Mouse (Mus musculus) limb, embryonic 12.5 days (tissue): ENCODE results near the gene Ugt1a6b. TPM values are rescaled to one million over a fixed set of nuclear protein-coding genes. Genes with fewer than 3 reads are reported as not detected.

Experiments used
- ATAC-seq: fragments of 200-750 bp; cut with Nextera tagmentation; 2 replicates; pipeline ENCODE4 v1.8.0; 2017; ENCODE audit warnings: low read depth, moderate TSS enrichment; ENCODE audit not compliant: insufficient number of reproducible peaks, insufficient read depth, low FRiP score, low TSS enrichment
- H3K27ac ChIP-seq: fragments of 300-500 bp; sonication (generic); 2 replicates; pipeline ENCODE4 v1.5.1; 2016; ENCODE audit warnings: mild to moderate bottlenecking, moderate library complexity
- H3K27me3 ChIP-seq: fragments of 300-500 bp; sonication (generic); 2 replicates; pipeline ENCODE4 v1.6.1; 2016; ENCODE audit warnings: mild to moderate bottlenecking, moderate library complexity
- H3K36me3 ChIP-seq: fragments of 300-500 bp; sonication (generic); 2 replicates; pipeline ENCODE4 v1.6.1; 2016; ENCODE audit warnings: mild to moderate bottlenecking, moderate library complexity
- H3K4me1 ChIP-seq: fragments of 300-500 bp; sonication (generic); replicated peaks from 2 replicates; pipeline ENCODE4 v1.6.1; 2016
- H3K4me2 ChIP-seq: fragments of 300-500 bp; sonication (generic); 2 replicates; pipeline ENCODE4 v1.6.1; 2016; ENCODE audit warnings: mild to moderate bottlenecking, moderate library complexity
- H3K4me3 ChIP-seq: fragments of 300-500 bp; sonication (generic); replicated peaks from 2 replicates; pipeline ENCODE4 v1.5.1; 2016; ENCODE audit warnings: mild to moderate bottlenecking
- H3K9ac ChIP-seq: fragments of 300-500 bp; sonication (generic); replicated peaks from 2 replicates; pipeline ENCODE4 v1.6.1; 2016; ENCODE audit warnings: mild to moderate bottlenecking, moderate library complexity
- H3K9me3 ChIP-seq: fragments of 300-500 bp; sonication (generic); 2 replicates; pipeline ENCODE4 v1.6.1; 2016; ENCODE audit warnings: mild to moderate bottlenecking, moderate library complexity
- WGBS: fragments of 180-500 bp; shearing (Covaris S2); methylation state at CpG from one replicate; pipeline ENCODE4 v1.1.7; 2016; 5-methylcytosine and 5-hydroxymethylcytosine counted together
- polyA plus RNA-seq: library from polyadenylated mRNA; unstranded; fragments of >200 nt; fragmentation: Nextera tagmentation; extraction: Ambion mirVana; gene quantifications from 2 replicates; pipeline ENCODE4 v1.2.1, GENCODE M21; 2016

Ugt1a6b gene
- polyA plus RNA-seq, 1 experiment from 2014 or later = not detected

- ATAC-seq = no peak
- Histone ChIP-seq H3K4me2 (no peak overlapping the region), H3K9me3 (peaks cover 97% of the 10 kb centered on the region), H3K9ac (no peak overlapping the region), H3K27ac (no peak overlapping the region), H3K27me3 (no peaks in the 10 kb centered on the region), H3K4me3 (no peak overlapping the region), H3K4me1 (no peaks in the 10 kb centered on the region), H3K36me3 (no peaks in the 10 kb centered on the region)
- 63% methylated on average over 4 of the region's 4 CpGs for WGBS
Measured at GRCm38 (mm10) chr1:88234248-88234610, 131.2 kb downstream of the Ugt1a6b start.

DNA sequence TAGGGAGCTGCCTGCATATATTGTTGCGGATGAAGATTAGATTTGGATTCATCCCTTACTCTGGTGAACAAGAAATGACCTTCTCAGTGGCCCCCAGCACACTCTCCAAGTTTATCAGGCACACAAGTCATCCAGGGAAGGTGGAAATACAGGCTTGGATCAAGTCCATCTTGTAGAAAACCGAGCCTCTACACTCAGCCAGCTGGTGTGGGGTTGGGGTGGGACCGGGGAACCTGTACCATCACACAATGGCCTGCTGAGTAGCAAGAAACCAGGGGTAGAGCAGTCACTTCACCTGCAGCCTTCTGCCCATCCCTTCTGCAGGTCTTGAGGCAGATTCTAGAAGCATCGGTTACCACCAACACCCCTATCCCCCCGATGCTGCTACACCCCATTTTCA, 131.6 kb downstream of the Ugt1a6b start:
- WGBS = 47% methylated on average over 5 of the region's 5 CpGs
- Histone ChIP-seq H3K4me1 (no peaks in the 10 kb centered on the region), H3K4me3 (no peak overlapping the region), H3K9ac (no peak overlapping the region), H3K4me2 (no peak overlapping the region), H3K27ac (no peak overlapping the region), H3K27me3 (no peaks in the 10 kb centered on the region), H3K36me3 (no peaks in the 10 kb centered on the region), H3K9me3 (peaks cover 97% of the 10 kb centered on the region)
- no peak for ATAC-seq

GRCm38 (mm10) chr1:88235046-88235893, 132.2 kb downstream of the Ugt1a6b start:
- H3K4me3 ChIP-seq = no peak overlapping the region
- H3K4me2 ChIP-seq = no peak overlapping the region
- H3K9me3 ChIP-seq = peaks cover 97% of the 10 kb centered on the region
- H3K9ac ChIP-seq = no peak overlapping the region
- no peaks in the 10 kb centered on the region for H3K4me1 ChIP-seq
- no peaks in the 10 kb centered on the region for H3K36me3 ChIP-seq
- H3K27me3 ChIP-seq = no peaks in the 10 kb centered on the region
- peak; percentile 12; the same call in 1 of the 2 replicates for ATAC-seq
- H3K27ac ChIP-seq = no peak overlapping the region
- 64% methylated on average over 11 of the region's 11 CpGs for WGBS

DNA sequence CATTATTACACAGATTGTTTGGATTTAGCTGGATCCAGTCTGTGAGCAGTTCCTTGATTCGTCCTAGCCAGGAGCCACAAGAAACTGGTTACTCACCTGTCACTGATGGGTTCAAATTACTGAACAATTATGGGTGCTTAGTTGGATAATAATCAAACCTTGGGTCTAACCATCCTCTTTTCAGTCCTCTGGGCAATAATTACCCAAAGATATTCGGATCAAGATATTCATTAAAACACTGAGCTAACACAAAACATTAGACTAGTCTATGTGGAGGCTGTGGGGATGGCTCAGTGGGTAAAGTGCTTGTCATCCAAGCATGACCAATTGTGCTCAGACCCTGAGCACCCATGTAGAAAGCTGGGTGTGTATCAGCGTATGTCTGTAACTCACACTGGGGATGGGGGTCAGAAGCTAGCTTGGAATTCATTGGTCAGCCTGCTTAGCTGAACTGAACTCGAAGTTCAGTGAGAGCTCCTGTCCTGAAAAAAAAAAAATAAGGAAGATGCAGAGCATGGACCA, 132.9 kb downstream of the Ugt1a6b start:
- Histone ChIP-seq H3K4me3 (no peak overlapping the region), H3K36me3 (no peaks in the 10 kb centered on the region), H3K27ac (no peak overlapping the region), H3K4me2 (no peak overlapping the region), H3K9ac (no peak overlapping the region), H3K4me1 (no peaks in the 10 kb centered on the region), H3K9me3 (peaks cover 97% of the 10 kb centered on the region), H3K27me3 (no peaks in the 10 kb centered on the region)
- ATAC-seq = no peak
- 66% methylated on average over 4 of the region's 4 CpGs for WGBS

GRCm38 (mm10) chr1:88237311-88237710, 134.3 kb downstream of the Ugt1a6b start:
- Histone ChIP-seq H3K4me1 (no peaks in the 10 kb centered on the region), H3K27me3 (no peaks in the 10 kb centered on the region), H3K4me3 (no peak overlapping the region), H3K4me2 (no peak overlapping the region), H3K9me3 (peaks cover 92% of the 10 kb centered on the region), H3K9ac (no peak overlapping the region), H3K36me3 (no peaks in the 10 kb centered on the region), H3K27ac (no peak overlapping the region)
- no peak for ATAC-seq
- 74% methylated on average over 5 of the region's 5 CpGs for WGBS

- ATAC-seq = no peak
Measured at GRCm38 (mm10) chr1:88238771-88239170, 135.7 kb downstream of the Ugt1a6b start.

GRCm38 (mm10) chr1:88240072-88240471, 137.0 kb downstream of the Ugt1a6b start:
- Histone ChIP-seq H3K9ac (no peak overlapping the region), H3K27ac (no peak overlapping the region), H3K9me3 (peaks cover 91% of the 10 kb centered on the region), H3K4me3 (no peak overlapping the region), H3K36me3 (no peaks in the 10 kb centered on the region), H3K27me3 (no peaks in the 10 kb centered on the region), H3K4me1 (no peaks in the 10 kb centered on the region), H3K4me2 (no peak overlapping the region)
- no peak for ATAC-seq
- 76% methylated on average over 5 of the region's 5 CpGs for WGBS

More at GRCm38 (mm10) chr1:88238771-88239170, 135.7 kb downstream of the Ugt1a6b start:
- H3K4me1 ChIP-seq = no peaks in the 10 kb centered on the region
- peaks cover 91% of the 10 kb centered on the region for H3K9me3 ChIP-seq
- no peak overlapping the region for H3K9ac ChIP-seq
- WGBS = 76% methylated on average over 6 of the region's 6 CpGs
- no peak overlapping the region for H3K4me3 ChIP-seq
- no peaks in the 10 kb centered on the region for H3K36me3 ChIP-seq
- no peaks in the 10 kb centered on the region for H3K27me3 ChIP-seq
- no peak overlapping the region for H3K4me2 ChIP-seq
- no peak overlapping the region for H3K27ac ChIP-seq

DNA sequence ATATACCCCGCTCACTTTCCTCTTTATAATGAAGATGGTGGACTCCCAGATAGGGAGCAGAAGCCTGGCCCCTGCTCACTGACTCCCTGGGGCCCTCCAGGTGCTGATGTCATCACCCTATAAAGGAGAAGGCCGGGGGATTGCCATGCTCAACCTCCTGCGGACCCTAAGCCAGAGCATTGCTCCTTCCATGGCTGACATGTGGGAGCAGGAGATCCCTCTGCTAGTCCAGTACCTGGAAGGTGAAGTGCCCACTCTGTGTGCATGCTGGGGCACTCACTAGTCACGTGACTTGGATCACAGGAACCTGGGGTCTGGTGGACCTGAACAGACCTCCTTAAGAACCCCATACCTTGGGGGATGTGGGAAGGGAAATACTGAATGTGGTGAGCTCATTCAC, 137.5 kb downstream of the Ugt1a6b start:
- no peak for ATAC-seq

GRCm38 (mm10) chr1:88243861-88244260, 140.8 kb downstream of the Ugt1a6b start:
- H3K9me3 ChIP-seq = peaks cover 94% of the 10 kb centered on the region
- no peak overlapping the region for H3K27ac ChIP-seq
- no peak overlapping the region for H3K9ac ChIP-seq
- H3K36me3 ChIP-seq = no peaks in the 10 kb centered on the region
- no peak overlapping the region for H3K4me3 ChIP-seq
- no peak overlapping the region for H3K4me2 ChIP-seq
- H3K4me1 ChIP-seq = no peaks in the 10 kb centered on the region
- no peak for ATAC-seq
- no peaks in the 10 kb centered on the region for H3K27me3 ChIP-seq
- 64% methylated on average over 5 of the region's 5 CpGs for WGBS

More for the DNA sequence above, 137.5 kb downstream of the Ugt1a6b start:
- Histone ChIP-seq H3K9ac (no peak overlapping the region), H3K27ac (no peak overlapping the region), H3K27me3 (no peaks in the 10 kb centered on the region), H3K9me3 (peaks cover 91% of the 10 kb centered on the region), H3K4me2 (no peak overlapping the region), H3K36me3 (no peaks in the 10 kb centered on the region), H3K4me1 (no peaks in the 10 kb centered on the region), H3K4me3 (no peak overlapping the region)
- 72% methylated on average over 4 of the region's 4 CpGs for WGBS

GRCm38 (mm10) chr1:88245881-88246280, 142.8 kb downstream of the Ugt1a6b start:
- Histone ChIP-seq H3K27me3 (no peaks in the 10 kb centered on the region), H3K36me3 (no peaks in the 10 kb centered on the region), H3K9me3 (peaks cover 94% of the 10 kb centered on the region), H3K4me1 (no peaks in the 10 kb centered on the region), H3K9ac (no peak overlapping the region), H3K27ac (no peak overlapping the region), H3K4me2 (no peak overlapping the region), H3K4me3 (no peak overlapping the region)
- ATAC-seq = no peak
- 77% methylated on average over 6 of the region's 6 CpGs for WGBS

DNA sequence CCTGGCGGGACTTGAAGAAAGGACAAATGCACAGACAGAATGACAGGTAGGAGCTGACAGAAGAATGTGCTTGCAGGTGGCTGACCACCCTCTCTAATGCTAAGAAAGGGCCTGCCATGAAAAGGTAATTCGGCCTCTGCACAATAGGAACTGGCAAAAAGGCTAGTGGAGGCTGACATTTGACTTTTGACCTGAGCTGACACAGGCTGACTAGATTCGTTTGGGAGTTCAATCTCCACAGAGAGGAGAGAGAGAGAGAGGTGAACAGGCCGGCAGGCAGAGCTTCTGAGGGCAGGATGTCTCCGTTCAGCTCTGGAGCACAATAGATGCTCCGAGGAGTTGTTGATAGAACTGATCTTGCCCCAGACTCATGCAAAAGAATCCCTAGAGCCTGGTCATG, 143.3 kb downstream of the Ugt1a6b start:
- no peak for ATAC-seq
- H3K4me1 ChIP-seq = no peaks in the 10 kb centered on the region
- no peaks in the 10 kb centered on the region for H3K27me3 ChIP-seq
- no peak overlapping the region for H3K4me2 ChIP-seq
- peaks cover 94% of the 10 kb centered on the region for H3K9me3 ChIP-seq
- no peak overlapping the region for H3K27ac ChIP-seq
- WGBS = 53% methylated on average over 6 of the region's 6 CpGs
- no peak overlapping the region for H3K9ac ChIP-seq
- no peaks in the 10 kb centered on the region for H3K36me3 ChIP-seq
- H3K4me3 ChIP-seq = no peak overlapping the region

DNA sequence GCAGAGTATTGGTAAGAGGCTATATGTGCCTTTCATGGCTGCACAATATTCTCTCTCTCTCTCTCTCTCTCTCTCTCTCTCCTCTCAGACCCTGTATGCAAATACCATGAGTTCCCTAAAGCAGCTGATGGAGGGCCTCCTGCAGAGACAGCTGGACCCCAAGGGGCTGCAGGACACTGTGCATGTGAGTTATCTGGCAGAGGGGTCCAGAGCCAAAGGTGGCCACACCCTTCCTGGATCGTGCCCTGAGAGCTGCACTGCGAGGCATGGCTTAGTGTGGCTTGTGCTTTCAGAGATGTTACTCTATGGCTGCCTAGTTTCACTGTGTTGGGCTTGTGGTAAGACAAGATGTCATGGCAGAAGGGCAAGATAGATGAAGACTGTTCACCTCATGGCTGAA, 144.6 kb downstream of the Ugt1a6b start:
- ATAC-seq = no peak
- H3K4me2 ChIP-seq = no peak overlapping the region
- H3K9me3 ChIP-seq = peaks cover 96% of the 10 kb centered on the region
- H3K27ac ChIP-seq = no peak overlapping the region
- H3K9ac ChIP-seq = no peak overlapping the region
- no peaks in the 10 kb centered on the region for H3K27me3 ChIP-seq
- no peak overlapping the region for H3K4me3 ChIP-seq
- no peaks in the 10 kb centered on the region for H3K4me1 ChIP-seq
- 58% methylated on average over 2 of the region's 2 CpGs for WGBS
- H3K36me3 ChIP-seq = no peaks in the 10 kb centered on the region
